Mouse (Mus musculus): Measurements from ENCODE around the gene Tubgcp6. TPM values are rescaled to one million over a fixed set of nuclear protein-coding genes. Genes with fewer than 3 reads are reported as not detected.

Tubgcp6 gene
- total RNA-seq, 4 experiments from 2014 or later: 7.4 to 7.9 (median 7.6) TPM

DNA sequence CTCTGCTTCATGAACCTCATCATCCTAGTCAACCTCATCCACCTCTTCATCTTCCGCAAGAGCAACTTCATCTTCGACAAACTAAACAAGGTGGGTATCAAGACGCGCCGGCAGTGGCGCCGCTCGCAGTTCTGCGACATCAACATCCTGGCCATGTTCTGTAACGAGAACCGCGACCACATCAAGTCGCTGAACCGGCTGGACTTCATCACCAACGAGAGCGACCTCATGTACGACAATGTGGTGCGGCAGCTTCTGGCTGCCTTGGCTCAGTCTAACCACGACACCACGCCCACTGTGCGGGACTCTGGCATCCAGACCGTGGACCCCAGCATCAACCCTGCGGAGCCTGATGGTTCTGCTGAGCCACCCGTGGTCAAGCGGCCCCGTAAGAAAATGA lies 54.7 kb downstream of the Tubgcp6 start:
- DNase-seq (ENCODE audit: low spot score in 2 of 2): no peak

DNA sequence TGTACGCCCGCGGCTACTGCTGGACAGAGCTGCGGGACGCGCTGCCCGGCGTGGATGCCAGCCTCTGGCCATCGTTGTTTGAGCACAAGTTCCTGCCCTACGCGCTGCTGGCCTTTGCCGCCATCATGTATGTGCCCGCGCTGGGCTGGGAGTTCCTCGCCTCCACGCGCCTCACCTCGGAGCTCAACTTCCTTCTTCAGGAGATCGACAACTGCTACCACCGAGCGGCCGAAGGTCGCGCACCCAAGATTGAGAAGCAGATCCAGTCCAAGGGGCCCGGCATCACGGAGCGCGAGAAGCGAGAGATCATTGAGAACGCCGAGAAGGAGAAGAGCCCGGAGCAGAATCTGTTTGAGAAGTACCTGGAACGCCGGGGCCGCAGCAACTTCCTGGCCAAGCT lies 55.3 kb downstream of the Tubgcp6 start:
- no peak for DNase-seq (ENCODE audit: low spot score in 2 of 2)

DNA sequence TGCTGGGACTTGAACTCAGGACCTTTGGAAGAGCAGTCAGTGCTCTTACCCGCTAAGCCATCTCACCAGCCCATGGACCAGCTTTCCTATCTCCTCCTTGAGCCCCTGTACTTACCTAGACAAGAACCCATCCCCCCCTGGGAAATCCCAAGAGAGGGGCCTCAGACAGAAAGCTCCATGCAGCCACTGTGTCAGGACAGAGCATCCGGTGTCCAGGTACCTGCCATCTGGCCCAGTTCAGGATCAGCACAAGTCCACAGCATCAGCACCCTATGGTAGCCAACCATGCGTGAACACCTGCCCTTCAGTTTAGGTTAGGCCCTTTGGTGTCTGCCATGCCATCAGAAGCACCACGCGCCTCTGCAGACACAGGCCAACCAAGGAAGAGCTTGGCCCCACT lies 58.0 kb downstream of the Tubgcp6 start:
- DNase-seq (ENCODE audit: low spot score in 2 of 2): no peak

- no peak for DNase-seq (ENCODE audit: low spot score in 2 of 2)
Observed at GRCm38 (mm10) chr15:89063536-89063935, 59.4 kb downstream of the Tubgcp6 start.

- DNase-seq (ENCODE audit: low spot score in 2 of 2): no peak
Observed at GRCm38 (mm10) chr15:89063001-89063400, 59.9 kb downstream of the Tubgcp6 start.

DNA sequence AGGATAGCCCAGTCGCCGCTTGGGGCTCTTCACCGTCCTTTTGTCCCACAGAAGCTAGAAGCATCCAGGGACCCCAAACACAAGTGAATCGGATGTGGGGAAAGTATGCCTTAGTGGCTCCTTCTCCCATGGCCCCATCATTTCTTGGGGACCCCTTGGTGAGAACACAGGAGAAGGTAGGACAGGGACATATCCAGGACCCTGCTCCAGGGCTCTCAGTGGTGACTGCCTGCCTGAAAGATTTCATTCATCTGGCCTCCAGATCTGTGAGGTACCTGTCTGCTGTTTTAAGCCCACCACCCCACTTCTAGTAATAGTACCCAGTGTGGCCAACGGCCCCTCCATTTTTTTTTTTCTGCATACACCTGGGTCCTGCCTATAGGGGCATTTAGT lies 60.4 kb downstream of the Tubgcp6 start:
- DNase-seq (ENCODE audit: low spot score in 2 of 2): no peak

DNA sequence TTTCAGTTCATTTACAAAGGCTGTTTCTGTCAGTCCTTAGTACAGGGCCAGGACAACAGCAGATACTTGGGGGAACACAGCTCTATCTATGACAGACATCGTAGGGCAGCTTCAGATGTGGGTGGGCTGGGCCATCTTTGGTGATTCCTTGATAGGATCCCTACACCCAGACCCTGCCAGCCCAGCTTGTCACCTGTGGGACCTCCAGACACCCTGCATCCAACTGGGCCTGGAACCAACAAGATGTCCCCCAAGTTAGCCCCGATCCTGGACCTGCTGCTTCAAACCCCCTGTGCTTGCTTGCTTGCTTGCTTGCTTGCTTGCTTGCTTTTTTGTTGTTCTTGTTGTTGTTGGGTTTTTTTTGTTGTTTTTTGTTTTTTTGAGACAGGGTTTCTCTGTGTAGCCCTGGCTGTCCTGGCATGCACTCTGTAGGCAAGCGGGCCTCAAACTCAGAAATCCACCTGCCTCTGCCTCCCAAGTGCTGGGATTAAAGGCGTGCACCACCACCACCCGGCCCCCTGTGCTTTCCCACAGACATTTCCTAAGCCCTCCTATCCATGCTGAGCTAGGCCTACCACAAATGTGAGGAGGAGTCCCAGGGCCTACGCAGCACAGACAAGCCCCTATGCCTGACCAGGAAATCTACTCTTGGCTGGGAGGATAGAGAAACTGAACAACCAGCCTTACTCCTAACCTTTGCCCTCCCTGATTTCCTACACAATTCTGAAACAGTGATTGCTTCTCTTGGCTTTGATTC lies 61.0 kb downstream of the Tubgcp6 start:
- DNase-seq (ENCODE audit: low spot score in 2 of 2): no peak

DNA sequence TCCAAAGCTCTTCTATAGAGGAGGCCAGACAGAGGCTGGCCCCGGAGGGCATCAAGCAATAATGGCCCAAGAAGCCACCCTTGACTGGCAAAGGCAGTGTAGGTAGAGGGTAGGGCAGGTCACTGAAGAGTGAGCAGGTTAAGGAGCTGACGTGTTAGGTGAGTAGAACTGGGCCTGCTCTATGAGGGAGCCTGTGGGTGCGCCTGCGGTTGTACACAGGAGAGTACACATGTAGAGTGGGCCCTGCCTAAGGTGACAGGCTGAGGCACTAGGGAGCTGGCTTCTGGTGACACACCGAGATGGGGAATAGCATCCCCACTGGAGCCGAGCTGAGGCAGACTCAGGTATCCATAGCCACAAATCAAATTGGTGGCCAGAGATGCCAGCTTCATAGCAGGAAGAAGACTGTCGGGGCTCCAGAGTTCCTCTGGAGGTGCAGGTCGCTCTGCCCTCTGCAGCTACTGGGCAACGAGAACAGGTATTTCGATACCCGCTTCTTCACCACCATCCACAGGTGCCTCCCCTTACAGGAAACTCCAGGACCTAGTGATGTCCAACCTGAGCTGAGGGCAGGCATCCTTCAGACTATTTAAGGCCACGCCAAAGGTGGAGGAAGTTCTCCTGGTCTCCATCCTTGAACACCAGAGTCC lies 62.0 kb downstream of the Tubgcp6 start:
- no peak for DNase-seq (ENCODE audit: low spot score in 2 of 2)

DNA sequence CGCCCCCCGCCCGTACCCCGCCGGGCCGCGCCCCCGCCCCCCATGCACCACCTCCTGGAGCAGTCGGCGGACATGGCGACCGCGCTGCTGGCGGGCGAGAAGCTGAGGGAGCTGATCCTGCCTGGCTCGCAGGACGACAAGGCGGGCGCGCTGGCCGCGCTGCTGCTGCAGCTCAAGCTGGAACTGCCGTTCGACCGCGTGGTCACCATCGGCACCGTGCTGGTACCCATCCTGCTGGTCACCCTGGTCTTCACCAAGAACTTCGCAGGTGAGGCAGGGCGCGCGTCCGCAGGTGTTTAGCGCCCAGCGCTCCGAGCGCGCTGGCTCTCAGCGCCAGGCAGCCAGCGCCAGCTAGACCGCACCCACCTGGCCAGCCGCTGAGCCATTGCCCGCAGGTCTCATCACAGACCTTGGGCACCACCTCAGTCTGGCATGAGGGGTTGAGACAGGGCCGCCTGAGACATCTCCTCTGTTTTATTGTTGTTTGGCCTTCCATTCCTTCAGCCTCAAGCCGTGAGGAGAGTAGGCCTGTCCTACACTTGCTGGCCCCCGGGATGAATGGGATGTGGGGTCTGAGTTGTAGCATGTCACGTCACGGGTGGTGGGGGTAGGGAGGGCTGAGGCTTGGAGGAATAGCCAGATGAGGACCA lies 62.8 kb downstream of the Tubgcp6 start:
- no peak for DNase-seq (ENCODE audit: low spot score in 2 of 2)

GRCm38 (mm10) chr15:89059161-89059931 lies 63.6 kb downstream of the Tubgcp6 start, which contains the start of gene Panx2:
Panx2 (plus strand) TSS chr15:89059734.
- no peak for DNase-seq (ENCODE audit: low spot score in 2 of 2)

- no peak for DNase-seq (ENCODE audit: low spot score in 2 of 2)
Observed at GRCm38 (mm10) chr15:89058736-89059135, 64.2 kb downstream of the Tubgcp6 start.

- no peak for DNase-seq (ENCODE audit: low spot score in 2 of 2)
Observed at GRCm38 (mm10) chr15:89054666-89055065, 68.2 kb downstream of the Tubgcp6 start.

Small RNAs within 50 kb of the gene (microRNA-seq; reads per million reads assigned to microRNA genes)
- not detected for gene Mir7118

Other genes with a start within 250 kb of the Tubgcp6 start
- gene Ttll8, start 168.7 kb downstream of the Tubgcp6 start, total RNA-seq (2022): not detected
- gene Mlc1, start 144.1 kb downstream of the Tubgcp6 start, total RNA-seq (2022): under 1 TPM in 1 of 4 experiments, not detected in 3; 0.09 TPM
- gene Mov10l1, start 140.2 kb downstream of the Tubgcp6 start, total RNA-seq (2022): not detected
- not detected for gene Panx2, start 63.4 kb downstream of the Tubgcp6 start, total RNA-seq (2022)
- gene Trabd, start 48.0 kb downstream of the Tubgcp6 start, total RNA-seq (2022): 10 to 100 TPM; 31.9 to 40.9 (median 33.1) TPM
- 10 to 100 TPM; 12.2 to 16.6 (median 12.8) TPM for gene Selenoo, start 34.0 kb downstream of the Tubgcp6 start, total RNA-seq (2022)
- gene Hdac10, start 5.6 kb upstream of the Tubgcp6 start, total RNA-seq (2022): 1 to 10 TPM; 5.4 to 8.2 (median 7.2) TPM
- 100 to 1,000 TPM; 123 to 153 (median 139) TPM for gene Mapk12, start 17.6 kb upstream of the Tubgcp6 start, total RNA-seq (2022)
- gene Mapk11, start 26.5 kb upstream of the Tubgcp6 start, total RNA-seq (2022): 1 to 10 TPM in 2 of 4 experiments, under 1 TPM in 2; 0.70 to 1.3 (median 0.97) TPM
- gene Plxnb2, start 57.7 kb upstream of the Tubgcp6 start, total RNA-seq (2022): 1 to 10 TPM; 4.5 to 6.3 (median 5.3) TPM
- 1 to 10 TPM; 8.3 to 9.4 (median 9.2) TPM for gene Dennd6b, start 73.4 kb upstream of the Tubgcp6 start, total RNA-seq (2022)
- 100 to 1,000 TPM in 3 of 4 experiments, 10 to 100 TPM in 1; 97.2 to 102 (median 101) TPM for gene Ppp6r2, start 88.4 kb upstream of the Tubgcp6 start, total RNA-seq (2022)
- 100 to 1,000 TPM in 1 of 4 experiments, 10 to 100 TPM in 3; 64.8 to 105 (median 72.5) TPM for gene Sbf1, start 192.2 kb upstream of the Tubgcp6 start, total RNA-seq (2022)
- gene Adm2, start 199.6 kb upstream of the Tubgcp6 start, total RNA-seq (2022): not detected
- gene Miox, start 211.3 kb upstream of the Tubgcp6 start, total RNA-seq (2022): not detected
- gene Lmf2, start 232.5 kb upstream of the Tubgcp6 start, total RNA-seq (2022): 10 to 100 TPM; 10.8 to 16.9 (median 13.5) TPM
- 10 to 100 TPM; 43.4 to 46.6 (median 45.1) TPM for gene Ncaph2, start 232.6 kb upstream of the Tubgcp6 start, total RNA-seq (2022)

All from gastrocnemius, adult 8-10 months (tissue).